Mouse (Mus musculus) adrenal gland, adult 2 months (tissue): Measurements from ENCODE around the gene Robo1. TPM values are rescaled to one million over a fixed set of nuclear protein-coding genes. Genes with fewer than 3 reads are reported as not detected.

Experiments used
- DNase-seq: peaks from one replicate; pipeline ENCODE4 v3.0.0; 2021
- polyA plus RNA-seq: library from polyadenylated mRNA; depleted of rRNA; stranded (reverse); fragments of >200 nt; gene quantifications from 2 replicates; pipeline ENCODE4 v1.2.3, GENCODE M21; 2012
- total RNA-seq, 2 experiments: library from RNA; stranded (reverse); gene quantifications; 2 replicates each; pipeline ENCODE4 v1.2.3; 2021

Gene Robo1
- total and polyA plus RNA-seq, 3 experiments = 83.7 to 154 (median 119) TPM

GRCm38 (mm10) chr16:72603487-72604206 lies 295.5 kb downstream of the Robo1 start:
- DNase-seq = no peak

DNA sequence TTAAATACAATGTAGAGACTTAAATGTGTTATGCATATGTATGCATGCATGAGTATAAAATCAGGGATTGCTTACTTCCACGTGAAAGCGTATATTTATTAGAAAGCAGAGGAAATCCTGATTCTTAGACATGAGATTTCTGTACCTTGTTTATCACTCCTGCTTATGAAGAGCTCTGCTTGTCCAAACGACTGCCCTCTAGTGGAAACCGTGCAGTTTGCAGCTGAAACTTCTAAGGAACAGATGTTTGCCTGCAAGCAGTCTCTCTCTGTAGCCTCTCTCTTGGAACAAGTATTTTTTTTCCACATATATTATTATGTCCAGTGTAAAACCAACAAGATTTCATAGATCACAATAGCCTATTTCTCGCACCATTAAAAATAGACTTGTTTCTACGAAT lies 297.0 kb downstream of the Robo1 start:
- DNase-seq = peak; percentile 49

GRCm38 (mm10) chr16:72610661-72611112 lies 302.6 kb downstream of the Robo1 start:
- DNase-seq = peak; percentile 28

DNA sequence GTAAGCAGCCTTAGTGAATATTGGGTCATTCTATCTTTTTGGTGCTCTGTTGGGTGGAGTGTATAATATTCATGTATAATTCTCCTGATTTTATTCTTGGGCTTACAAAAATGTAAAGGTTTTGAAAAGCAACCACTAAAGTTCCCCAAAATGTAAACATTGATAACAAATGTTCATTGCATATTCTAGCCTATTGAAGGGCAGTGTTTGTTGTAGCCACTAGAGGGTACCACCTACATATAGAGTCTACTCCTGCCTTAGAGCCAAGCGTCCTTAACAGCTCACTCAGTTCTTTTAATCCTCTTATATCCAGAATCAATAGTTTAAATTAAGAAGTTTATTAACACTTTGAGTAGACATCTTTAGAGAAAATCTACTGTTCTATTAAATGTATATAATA lies 306.8 kb downstream of the Robo1 start:
- no peak for DNase-seq

DNA sequence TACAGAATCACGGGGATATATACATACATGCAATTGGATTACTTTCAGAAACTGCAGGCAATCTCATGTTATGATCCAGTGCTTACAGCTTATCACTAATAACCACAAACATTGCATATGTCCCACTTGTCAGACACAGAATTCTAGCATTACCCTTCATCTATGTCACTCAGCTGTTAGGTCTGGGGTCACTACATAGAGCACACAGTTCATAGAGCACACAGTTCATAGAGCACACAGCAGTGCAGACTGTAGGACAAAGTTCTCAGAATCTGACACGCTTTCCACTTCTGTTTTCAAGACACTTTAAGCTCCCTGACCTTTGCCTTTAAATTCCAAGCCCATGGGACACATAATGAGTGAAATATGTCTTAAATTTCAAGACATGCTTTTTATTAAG lies 307.3 kb downstream of the Robo1 start:
- no peak for DNase-seq

DNA sequence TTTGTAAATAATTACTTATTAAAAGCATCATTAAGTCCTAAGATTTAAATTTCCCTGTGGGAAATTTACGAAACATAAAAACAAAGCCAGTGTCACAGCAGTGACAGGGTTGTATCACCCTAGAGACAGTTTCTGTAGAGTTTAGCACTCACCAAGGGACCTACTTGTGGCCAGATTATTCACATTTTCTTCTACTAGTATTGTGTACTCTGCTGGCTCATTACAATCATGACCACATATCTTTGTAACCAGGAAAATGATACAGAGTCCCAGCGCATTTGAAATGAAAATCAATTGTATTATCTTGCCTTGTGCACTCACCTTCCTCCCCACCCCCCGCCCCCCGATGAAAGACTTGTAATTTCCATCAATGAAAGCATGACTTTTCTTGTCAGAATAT lies 314.3 kb downstream of the Robo1 start:
- no peak for DNase-seq

DNA sequence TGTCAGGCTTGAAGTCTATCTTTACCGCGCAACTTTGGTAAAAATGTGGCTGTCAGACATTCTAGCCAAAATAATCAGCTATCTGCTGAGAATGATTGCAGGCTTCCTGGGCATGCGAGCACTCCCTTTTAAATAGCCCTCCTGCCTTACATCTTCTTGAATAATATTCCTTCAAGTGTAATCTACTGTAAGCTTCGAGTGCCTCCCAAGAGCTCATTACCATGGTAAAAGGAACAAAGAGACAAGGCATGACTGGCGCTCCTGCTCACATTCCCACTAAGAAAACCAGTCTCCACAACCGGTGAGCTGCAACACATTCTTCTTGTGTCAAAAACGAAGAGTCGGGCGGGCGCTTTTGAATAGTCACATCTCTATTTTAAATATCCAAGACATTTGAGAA lies 314.8 kb downstream of the Robo1 start:
- DNase-seq = no peak

DNA sequence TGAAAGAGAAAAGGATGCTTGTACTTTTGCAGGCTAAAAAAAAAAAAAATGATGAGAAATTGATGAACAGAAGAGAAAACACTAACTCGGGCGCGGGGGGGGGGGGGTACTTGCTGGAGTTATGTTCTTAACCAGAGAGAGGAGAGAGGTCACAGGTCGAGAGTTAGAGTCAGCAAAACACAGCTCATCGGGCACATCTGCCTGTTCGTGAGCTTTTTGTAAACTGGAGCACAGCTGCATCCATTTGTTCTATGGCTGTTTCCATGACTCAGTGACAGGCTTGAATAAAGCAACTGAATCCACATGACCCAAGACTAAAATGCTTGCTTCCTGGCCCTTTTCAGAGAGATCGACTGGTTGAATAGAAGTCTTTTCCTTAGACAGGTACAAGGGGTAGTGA lies 325.7 kb downstream of the Robo1 start:
- no peak for DNase-seq

DNA sequence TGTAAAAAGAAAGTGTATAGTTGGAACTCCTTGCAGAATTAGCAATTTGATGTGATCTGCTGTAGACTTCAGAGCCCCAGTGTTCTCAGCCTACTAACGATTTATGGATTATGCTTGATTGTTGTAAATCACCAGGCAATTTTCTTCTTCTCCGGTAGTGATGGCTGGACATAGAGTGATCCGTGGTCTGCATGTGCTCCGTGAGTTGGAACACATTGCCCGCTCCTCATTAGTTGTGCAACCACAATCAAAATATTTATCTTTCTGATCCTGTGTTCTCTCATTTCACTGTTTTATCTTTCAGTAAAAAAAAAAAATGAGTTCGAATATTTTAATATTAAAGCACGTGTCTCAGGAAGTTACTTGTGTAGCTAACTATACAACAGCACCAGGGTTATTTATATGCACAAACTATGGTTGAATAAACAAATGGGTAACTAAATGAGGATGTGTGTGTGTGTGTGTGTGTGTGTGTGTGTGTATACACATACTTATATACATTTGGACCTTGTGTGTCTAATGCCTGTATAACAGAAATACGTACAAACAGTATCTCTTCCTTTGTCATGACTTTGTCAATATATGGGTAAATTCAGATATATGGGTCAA lies 331.3 kb downstream of the Robo1 start:
- DNase-seq = no peak

- DNase-seq = no peak
Observed at GRCm38 (mm10) chr16:72640932-72641811, 333.1 kb downstream of the Robo1 start.

- no peak for DNase-seq
Observed at GRCm38 (mm10) chr16:72645890-72646289, 337.8 kb downstream of the Robo1 start.

DNA sequence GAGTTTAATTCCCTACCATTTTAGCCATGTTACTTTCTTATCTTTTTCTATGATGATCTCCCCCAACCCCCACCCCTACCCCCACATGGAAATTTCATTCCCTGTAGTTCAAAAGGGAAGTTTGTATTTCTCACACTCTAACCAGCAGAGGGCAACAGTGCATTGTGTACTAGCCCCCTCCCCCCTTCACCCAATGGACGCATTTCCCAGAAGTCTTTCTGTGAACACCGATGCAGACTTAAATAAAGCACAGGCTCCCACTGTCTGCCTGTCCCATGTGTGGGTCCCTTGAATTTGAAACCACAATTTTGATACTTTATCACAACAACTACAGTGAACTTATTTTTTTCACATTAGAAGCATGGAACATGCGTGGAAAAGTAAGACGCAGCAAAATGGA lies 341.2 kb downstream of the Robo1 start:
- DNase-seq = peak; percentile 57

DNA sequence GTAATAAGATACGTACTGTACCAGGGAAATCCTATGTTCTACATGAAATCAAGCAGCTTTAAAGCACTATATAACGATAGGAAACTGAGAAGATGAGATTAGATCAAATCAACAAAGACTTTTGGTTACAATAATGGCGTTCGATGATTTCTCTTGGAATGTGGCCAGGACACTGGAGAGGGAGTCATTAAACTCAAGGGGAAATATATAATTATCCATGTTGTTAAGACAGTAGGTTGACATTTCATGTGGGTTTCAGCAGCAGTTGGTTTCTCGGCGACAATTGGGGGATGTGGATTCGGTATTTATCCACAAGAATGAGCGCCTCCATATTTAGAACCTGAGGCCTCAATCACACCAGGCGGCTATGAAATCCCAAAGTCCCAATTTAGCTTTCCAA lies 347.3 kb downstream of the Robo1 start:
- DNase-seq = no peak

DNA sequence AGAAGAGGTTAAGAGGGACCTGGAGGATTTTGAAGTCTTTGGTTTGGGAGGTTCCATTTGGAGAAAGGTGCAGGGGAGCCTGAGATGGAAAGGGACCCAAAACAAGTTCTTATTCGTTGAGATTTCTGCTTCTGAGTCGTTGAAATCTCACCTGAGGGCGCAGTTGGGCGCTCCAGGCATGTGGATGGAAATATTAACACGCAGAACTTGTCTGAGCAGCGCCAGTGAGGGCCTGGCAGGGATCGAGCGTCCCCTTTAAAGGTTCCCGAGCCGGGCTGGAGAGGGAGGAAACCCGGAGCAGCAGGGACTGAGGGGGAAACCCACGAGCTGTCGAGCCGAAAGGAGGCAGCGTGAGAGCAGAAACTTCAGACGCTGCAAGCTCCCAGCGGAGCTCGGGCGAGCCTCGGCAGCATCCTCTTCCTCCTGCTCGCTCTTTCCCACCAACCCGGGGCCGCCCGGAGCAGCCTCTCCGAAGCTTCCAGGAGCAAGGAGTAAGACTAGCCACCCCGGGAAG lies 354.8 kb downstream of the Robo1 start:
- peak; percentile 87 for DNase-seq

GRCm38 (mm10) chr16:72663351-72664232 lies 355.5 kb downstream of the Robo1 start:
- DNase-seq = peak; percentile 87

- DNase-seq = peak; percentile 68
Observed at GRCm38 (mm10) chr16:72664233-72664613, 356.1 kb downstream of the Robo1 start.

- peak; percentile 36 for DNase-seq
Observed at GRCm38 (mm10) chr16:72664806-72665205, 356.7 kb downstream of the Robo1 start.

GRCm38 (mm10) chr16:72665454-72665853 lies 357.3 kb downstream of the Robo1 start:
- DNase-seq = no peak

DNA sequence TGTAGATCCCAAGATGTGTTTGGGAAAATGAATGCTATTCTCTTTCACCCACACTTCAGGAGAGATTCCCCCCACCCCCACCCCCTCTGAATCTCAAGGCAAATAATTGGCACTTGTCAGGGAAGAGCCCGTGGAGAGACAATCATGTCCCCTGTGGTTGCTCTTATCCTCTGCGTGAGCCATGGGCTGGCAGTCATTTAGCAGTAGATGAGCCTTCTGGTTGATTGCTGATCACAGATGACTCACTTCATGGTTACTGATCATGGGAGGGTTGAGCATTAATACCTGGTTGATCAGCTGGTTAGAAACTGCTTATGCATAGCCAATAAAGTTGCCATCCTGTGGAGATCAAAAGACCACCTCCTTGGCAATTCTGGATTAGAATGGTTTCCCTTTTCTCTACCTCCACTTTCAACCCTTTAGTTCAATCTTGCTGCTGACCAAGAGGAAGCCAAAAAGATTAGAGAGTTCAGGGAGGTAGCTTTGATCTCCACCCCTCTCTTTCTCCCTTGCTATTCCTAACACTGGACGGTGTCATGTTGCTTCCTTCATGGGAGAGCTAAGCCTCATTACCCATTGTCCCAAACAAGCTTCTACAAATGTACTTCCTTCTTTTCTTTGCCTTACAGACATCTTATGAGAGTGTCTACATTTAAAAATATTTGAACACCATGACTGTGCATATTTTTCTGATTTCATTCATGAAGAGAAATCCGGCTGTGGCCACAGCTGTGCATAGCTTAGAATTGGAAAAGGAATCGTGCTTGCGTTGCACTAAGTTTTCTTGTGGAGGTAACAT lies 362.3 kb downstream of the Robo1 start:
- no peak for DNase-seq

DNA sequence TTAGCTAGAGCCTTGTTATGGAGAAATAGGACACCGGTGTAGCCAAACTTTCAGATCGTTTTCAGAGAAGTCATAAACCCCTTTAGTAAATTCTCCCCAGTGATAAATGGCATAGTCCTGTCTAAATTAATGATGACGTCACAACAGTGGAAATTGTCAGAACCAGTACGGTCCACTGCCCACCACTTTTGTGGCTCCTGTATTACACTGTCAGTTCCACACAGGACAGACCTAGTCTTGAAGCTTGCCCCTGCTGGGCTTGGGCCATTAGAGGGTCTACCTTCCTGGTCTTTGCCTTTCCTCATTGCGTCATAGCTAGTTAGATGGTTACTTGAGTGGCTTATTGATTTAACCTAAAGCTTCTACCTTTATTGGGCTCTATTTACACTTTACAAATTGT lies 369.1 kb downstream of the Robo1 start:
- no peak for DNase-seq

GRCm38 (mm10) chr16:72678450-72678849 lies 370.3 kb downstream of the Robo1 start:
- peak; percentile 59 for DNase-seq
